Mouse (Mus musculus) adrenal gland, adult (tissue): ENCODE results near the gene Olfr453.

Experiments
- DNase-seq, 2 experiments: peaks; one replicate each; pipeline ENCODE4 v3.0.0; 2022 to 2023; ENCODE audit warnings: low spot score in 1 of 2; ENCODE audit not compliant: inconsistent age in 2 of 2

The Olfr453 gene

DNA sequence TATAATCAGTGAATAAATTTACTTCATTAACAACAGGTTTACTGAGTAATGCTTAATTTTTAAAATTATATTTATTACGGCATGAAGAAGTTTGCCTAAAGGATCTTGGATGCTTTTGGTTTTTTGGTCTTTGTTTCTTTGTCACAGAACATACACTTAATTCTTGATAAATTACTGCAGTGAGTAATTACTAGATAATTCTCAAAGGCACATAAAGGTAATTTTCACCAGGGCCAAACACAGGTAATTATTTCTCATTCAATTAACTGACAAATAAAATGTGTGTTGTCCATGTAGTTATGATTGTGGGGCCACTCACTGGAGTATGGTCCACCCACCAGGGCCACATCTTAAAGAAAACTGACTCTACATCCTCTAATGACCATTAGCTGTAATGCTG, at the start of gene Olfr453:
Gene Olfr453 (plus strand): TSS at position 301 of the 400 bp plus-strand sequence.
- DNase-seq, result no peak

DNA sequence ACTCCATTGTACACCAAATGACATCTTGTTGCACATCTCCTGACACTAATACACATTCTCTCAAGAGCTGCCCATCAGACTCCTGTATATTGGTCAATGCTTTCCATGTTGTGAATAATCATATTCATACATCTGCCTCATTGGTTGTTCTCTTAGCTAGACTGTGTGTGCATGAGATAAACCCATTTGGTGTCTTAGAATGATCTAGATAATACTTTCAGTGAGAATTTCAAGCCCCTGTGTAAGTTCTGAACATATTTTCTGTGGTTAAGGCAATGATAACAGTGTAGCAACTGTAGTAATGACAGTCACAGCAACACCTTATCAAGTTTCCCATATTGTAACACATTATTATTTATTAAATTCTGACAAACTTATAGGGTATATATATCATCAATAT, 49.4 kb upstream of the Olfr453 start:
- DNase-seq, result no peak

DNA sequence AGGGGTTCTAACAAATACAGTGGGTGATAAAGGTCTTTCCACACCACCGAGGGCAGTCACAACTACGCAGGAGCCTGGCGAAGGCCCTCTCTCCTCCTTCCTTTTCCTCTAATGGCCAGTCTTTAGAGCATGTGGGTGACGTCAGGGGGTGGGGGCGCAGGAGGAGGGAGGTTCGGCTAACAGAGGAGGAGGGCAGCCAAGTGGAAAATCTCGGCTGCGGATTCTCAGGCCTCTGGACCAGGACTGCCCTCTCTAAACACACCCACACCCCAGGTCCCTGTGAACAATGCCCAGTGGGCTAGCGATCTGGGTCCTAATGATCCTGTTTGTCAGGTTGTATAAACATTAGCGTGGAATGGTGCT, 47.0 kb upstream of the Olfr453 start:
- DNase-seq, result peak; percentile 88 to 95

DNA sequence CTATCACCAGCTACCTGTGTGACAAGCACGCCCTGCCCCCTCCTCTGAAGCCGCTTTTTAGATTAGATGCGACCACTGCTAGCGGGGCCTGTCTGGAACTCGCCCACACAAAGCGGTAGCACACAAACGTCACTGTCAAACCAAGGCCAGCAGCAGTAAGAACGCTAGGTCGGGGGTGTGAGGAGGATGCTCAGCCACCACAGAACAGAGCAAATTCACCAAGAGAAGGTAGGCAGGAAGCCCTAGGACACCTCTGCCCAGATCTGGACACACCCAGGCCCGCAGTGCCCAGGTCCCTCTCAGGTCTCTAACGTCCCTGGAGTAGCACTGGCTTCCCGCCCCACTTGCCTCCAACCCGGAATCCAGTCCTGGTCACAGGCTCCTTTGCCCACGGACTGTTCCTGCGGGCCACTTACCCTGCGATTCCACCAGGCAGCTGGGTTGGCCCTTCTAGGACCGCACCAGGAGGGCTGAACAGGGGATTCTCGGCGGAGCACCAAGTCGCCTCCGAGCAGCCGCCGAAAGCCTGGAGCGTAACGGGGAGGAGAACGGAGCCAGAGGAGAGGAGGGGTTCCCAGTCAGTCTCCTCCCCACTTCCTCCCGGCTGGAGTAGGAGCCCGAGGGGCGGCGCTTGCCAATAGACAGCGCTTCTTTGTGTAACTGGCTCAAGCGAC, 46.5 kb upstream of the Olfr453 start:
- peak; percentile 90 to 95 for DNase-seq

DNA sequence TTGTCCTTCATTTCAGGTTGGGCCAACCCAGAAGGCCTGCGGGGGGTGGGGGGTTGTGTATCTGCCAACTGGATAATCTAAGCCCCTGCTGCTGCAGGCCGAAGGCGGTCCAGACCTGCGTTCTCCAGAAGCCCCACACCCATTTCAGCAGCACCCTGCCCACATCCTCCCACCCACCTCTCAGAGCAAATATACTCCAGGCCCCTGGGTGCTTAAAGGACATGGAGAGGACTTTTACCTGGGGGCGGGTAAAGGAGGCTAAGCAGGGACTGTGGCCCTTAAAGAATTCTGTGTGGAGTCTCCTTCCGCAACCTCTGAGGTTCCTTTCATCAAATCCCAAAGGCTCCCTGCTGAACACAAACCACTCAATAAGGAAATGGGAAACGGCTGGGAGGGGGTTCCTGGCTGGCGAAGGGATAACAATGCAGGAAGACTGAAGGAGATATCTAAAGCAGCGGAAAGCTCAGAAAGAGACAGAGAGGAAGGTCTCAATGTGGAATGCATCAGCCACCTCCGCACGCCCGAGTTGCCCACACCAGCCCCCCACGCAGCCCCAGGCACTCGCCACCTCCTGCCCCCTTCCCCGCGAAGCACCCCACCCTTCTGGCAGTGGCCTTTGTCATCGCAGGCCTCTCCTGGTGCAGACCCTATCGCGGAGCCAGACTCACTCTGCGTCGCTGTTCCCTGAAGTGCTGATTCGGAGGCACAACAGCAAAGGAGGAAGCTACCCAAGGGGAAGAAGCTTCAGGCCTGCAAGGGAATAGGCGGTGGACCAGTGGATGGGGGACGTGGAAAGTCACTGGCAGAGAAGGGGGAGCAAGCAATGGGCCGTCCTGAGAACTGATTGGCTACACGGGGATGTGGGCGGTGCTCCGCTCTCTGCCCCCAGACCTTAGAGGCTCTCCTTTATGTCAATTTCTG, 29.6 kb upstream of the Olfr453 start, which contains the start of gene Tcaf1:
Gene Tcaf1 (minus strand): TSS at position 798 of the 921 bp plus-strand sequence.
- peak; percentile 92 to 95 for DNase-seq

DNA sequence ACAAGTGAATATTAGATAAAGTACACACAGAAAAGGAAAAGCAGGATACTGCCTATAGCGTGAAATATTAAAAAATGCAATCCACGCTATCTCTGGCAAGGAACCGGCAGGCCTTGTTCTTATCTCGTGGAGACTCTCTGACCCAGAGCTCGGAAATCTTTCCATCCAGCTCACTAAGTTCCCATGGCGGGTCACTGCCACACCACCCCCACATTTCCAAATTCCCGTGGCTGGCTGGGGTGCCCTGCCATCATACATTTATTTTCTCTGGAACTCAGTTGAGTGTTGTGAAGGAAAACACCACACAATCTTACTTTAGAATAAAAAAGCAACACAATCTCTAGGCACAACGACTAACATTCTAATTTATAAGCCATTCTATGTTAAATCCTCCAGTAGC, 24.5 kb upstream of the Olfr453 start:
- peak; percentile 32 to 48 for DNase-seq

DNA sequence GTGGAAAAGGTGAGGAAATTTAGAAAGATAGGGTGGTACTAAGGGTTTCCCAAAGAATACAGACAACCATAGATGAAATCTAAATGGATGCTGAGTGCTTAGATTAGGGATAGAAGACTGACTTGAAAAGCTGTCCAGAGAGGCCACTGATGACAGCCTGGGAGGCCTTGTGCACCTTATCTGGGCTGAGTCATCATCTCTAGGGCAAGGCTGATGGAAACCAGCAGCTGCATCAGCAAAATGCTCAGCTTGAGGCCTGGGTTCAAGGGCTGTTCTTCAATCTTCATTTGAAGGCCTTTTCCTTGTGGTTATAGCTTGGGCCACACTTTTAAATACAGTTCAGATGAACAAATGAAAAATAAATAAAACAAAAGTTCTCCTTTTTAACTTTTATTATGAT, 21.2 kb upstream of the Olfr453 start:
- peak; percentile 77 to 88 for DNase-seq

DNA sequence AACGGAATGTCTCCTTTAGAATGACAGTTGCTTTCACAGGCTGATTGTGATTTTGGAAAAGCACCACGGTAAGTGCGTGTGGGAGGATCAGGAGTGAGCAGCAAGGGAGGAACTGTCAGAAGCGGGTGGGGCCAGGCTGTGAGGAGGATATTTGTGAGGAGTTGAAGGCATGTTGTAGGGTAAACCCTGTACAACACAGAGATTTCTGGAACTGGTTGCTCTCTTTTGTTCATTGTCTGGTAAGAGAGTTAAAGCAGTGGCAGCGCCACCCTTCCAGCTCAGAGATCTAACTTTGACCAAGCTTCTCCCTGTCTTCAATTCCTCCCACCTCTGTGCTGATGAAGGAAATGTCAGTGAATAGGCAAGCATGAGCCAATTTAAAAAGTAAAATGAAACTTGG, 3.1 kb downstream of the Olfr453 start:
- DNase-seq, result no peak

DNA sequence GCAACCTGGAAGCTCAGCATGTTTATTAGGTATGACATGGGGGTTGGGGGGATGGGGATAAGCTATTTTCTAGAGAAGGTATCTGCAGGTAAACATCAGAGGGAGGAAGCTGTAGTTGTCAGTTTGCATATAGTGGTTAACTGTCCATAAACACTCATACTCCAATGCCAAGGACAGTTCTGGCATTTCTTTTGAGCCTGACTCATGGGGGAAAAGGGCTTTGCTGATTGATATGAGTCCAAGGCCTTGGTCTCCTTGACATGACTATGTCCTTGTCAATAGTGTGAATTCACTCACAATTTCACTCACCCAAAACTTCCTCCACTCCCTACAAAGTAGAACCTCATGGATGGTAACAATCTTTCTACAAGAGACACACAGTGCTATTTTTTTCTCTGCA, 8.7 kb downstream of the Olfr453 start:
- peak; percentile 7 to 77 for DNase-seq

DNA sequence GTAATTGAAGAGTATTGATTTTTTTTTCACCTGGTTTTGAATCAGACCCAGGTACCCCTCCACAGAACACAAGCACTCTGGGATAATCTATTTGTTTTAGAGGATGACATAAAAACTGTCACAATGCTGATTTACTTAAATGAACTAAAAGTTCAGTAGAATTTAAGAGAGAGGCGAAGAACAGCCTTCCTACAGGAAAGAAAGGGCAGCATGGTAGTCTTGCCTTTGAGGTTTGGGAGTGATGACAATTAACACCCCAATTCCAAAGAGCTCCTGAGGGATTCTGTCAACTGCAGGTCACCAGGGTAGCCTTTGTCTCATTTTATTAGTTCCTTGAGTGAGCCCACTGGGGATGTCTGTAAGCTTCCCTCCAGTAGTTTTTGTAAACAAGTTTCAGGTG, 16.9 kb downstream of the Olfr453 start, which contains the start of gene Olfr38:
Gene Olfr38 (plus strand): TSS at position 301 of the 400 bp plus-strand sequence.
- no peak for DNase-seq

DNA sequence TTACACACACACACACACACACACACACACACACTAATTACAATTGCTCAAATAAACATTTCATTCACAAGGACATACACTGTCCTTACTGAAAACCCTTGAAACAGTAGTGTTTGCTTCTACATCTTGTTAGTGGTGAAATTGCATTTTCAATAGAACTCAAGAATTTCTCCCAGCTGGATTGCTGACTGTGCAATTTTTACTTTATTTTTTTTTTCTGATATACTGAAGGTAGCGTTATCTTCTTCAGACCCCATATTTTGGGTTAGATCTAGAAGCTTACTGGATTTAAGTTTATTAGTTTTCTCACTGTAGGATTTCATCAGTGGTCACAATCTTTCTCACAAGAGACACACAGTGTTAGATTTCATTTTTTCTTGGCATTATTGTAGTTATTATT, 37.9 kb downstream of the Olfr453 start:
- DNase-seq, result no peak

DNA sequence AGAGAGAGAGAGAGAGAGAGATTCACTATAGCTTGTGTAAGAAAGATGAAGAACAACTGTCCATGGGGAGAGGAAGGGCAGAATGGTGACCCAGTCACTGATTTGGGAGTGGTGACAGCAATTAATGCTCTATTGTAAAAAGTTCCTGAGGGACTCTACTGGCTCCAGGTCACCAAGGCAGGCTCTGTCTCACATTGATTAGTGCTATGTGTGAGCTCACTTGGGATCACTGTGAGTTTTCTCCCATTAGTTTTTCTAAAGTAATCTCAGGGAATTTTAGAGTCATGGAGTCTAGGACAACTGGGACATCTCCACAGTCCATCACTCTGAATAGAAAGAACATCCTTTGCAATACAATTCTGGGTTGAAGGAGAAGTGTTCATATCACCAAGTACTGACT, 45.6 kb downstream of the Olfr453 start, which contains the start of gene Olfr452:
Gene Olfr452 (plus strand): TSS at position 301 of the 400 bp plus-strand sequence.
- DNase-seq, result no peak

DNA sequence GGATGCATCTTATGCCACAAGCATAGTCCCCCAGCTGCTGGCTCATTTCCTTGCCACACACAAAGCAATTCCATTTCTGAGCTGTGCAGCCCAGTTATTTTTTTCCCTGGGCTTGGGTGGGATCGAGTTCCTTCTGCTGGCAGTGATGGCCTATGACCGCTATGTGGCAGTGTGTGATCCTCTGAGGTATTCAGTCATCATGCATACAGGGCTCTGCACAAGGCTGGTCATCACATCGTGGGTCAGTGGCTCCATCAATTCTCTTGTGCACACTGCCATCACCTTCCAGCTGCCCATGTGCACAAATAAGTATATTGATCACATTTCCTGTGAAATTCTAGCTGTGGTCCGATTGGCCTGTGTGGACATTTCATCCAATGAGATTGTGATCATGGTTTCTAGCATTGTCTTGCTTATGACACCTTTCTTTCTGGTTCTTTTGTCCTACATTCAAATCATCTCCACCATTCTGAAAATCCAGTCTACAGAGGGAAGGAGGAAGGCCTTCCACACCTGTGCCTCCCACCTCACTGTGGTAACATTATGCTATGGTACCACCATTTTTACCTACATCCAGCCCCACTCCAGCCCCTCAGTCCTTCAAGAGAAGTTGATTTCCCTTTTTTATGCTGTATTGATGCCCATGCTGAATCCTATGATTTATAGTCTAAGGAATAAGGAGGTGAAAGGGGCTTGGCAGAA, 51.2 kb downstream of the Olfr453 start:
- no peak for DNase-seq

DNA sequence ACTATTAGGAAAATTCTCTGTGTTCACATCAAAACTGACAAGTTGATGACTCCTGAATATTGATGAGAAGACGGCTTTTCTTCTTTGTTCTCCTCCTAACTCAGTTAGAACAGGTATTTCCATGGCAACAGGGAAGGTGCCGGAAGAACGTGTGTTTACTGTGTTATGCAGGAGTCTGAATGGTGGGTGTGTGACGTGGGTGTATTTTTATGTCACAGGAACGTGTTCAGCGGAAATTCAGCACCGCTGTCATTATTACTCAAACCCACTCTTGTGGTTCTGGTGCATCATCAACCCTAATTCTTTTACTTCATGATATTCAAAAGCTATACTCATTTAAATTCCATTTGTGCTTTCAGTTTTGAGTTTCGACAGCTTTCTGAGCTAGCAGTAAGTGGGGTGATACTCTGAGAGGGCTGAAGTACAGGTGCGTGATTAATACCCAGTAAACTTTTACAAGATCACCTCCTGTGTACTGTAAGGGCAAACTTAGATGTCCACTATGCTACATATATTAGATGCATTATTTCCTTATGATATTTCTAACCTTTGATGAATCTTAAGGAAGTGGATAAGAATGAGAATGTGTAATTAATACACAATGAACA, 51.9 kb downstream of the Olfr453 start:
- no peak for DNase-seq

DNA sequence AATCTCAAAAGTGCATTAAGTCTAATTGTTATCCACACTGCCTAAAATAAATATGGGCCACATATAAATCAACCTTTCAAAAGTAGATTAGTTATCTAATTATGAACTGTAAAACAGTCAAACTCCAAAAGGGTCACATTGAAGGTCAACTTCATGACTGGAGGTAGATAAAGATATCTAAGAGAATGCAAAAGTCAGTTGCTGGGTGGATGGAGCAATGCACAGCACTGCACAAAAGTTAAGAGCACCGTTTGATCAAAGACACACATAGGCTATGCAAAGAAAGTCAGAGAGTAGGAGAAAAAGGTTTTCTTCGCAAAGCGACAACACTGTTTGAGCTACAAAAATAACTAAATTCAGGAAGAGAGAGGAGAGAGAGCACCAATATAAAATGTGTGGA, 55.8 kb downstream of the Olfr453 start:
- DNase-seq, result no peak
